Mouse (Mus musculus): ENCODE results near the gene Sf1.

- no peak for TF ChIP-seq CTCF (IDR thresholded peaks at IDR 0.05; ENCODE audit: borderline replicate concordance, control insufficient read depth, extremely low read depth, insufficient read depth, low read length, poor library complexity)
- no peak for TF ChIP-seq POLR2A (IDR thresholded peaks at IDR 0.05; ENCODE audit: control insufficient read depth, extremely low read depth, insufficient read depth, low read length, poor library complexity)
Measured at GRCm38 (mm10) chr19:6407109-6407508, 43.6 kb downstream of the Sf1 start.

Measured in thymus, adult 2 months (tissue).